Mouse (Mus musculus): ENCODE results near the gene Bik. TPM values are rescaled to one million over a fixed set of nuclear protein-coding genes. Genes with fewer than 3 reads are reported as not detected.
A peak's percentile ranks its signal among the peaks of the same experiment; 100 is the strongest.

Gene Bik
- 2.2 and 4.1 TPM in 2 replicates for polyA plus RNA-seq (2016; fragmentation: Nextera tagmentation; extraction: Ambion mirVana)

DNA sequence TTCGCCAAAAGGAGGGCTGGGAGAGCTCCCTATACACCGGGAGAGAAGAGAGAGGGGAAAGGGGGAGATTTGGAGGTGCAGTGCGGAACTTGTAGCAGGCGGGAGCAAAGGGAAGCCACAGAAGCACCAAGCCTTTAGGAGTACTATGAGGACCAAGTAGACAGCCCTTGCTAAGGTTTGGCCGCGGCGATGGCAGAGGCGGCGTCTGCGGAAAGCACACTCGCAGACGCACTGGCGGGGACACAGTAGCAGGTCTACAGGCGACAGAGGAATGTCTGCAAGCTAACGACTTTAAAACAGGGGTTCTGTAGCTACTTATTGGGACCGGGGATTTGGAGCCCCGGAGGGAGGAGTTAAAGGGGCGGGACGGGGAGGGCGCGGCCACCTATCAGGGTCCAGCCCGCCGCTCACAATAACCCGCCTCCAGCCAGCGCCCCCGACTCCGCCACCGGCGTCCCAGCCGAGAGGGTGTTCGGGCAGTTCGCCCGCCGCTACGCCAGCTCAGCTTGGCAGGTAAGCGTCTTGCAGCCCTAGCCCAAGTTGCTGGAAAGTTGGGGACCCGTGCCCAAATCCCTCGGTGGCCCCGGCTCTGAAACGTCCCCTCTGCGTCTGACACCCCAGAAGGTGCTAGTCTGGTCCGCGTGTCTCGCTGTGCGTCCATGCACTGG lies at the start of gene Bik:
Gene Bik, plus strand, starts transcription at position 439 of the 668 bp plus-strand sequence.
- DNase-seq (ENCODE audit: low spot score) = peak; percentile 72
- peaks cover 56% of the 10 kb centered on the region for H3K4me1 ChIP-seq (replicated peaks)
- peak within 1 kb of the TSS; percentile 70 for H3K4me3 ChIP-seq
- H3K9me3 ChIP-seq = no peaks in the 10 kb centered on the region
- WGBS = under 1% methylated on average over 45 of the region's 45 CpGs
- peak within 1 kb of the TSS; percentile 81 for H3K27ac ChIP-seq
- peaks cover 57% of the 10 kb centered on the region for H3K27me3 ChIP-seq (ENCODE audit: insufficient read depth, poor library complexity, severe bottlenecking)
- no peaks in the 10 kb centered on the region for H3K36me3 ChIP-seq

DNA sequence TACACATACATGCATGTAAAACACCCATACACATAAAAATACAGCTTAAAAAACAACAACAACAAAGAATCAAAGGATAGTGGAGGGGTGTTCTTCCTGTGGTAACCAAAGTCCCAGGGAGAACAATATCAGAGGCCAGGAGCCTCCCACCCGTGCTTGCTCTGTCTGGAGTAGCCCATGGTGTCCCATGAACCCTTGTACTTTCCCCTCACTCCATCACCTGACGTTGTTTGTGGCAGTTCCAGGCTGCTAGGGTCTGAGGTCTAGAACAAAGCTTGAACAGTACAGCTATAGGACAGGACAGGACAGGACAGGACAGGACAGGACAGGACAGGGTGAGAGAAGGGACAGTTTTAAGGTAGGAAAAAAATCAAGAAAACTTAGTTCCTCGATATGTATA lies 48.6 kb upstream of the Bik start:
- WGBS = 75% methylated on average over 3 of the region's 3 CpGs
- H3K27me3 ChIP-seq (ENCODE audit: insufficient read depth, poor library complexity, severe bottlenecking) = no peaks in the 10 kb centered on the region
- DNase-seq (ENCODE audit: low spot score) = no peak
- peaks cover 31% of the 10 kb centered on the region for H3K4me1 ChIP-seq (replicated peaks)
- H3K9me3 ChIP-seq = no peaks in the 10 kb centered on the region
- no peaks in the 10 kb centered on the region for H3K36me3 ChIP-seq
- no peak overlapping the region for H3K27ac ChIP-seq
- no peak overlapping the region for H3K4me3 ChIP-seq

DNA sequence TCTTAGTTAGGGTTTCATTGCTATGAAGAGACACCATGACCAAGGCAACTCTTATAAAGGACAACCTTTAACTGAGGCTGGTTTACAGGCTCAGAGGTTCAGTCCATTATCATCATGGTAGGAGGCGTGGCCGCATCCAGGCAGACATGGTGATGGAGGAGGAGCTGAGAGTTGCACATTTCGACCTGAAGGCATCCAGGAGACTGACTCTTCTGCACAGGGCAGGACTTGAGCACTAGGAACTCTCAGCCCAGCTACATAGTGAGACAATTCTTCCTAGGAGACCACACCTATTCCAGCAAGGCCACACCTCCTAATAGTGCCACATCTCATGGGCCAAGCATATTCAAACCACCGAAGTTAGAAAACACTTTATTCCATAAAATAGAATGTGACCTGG lies 46.8 kb upstream of the Bik start:
- peaks cover 11% of the 10 kb centered on the region for H3K36me3 ChIP-seq
- H3K9me3 ChIP-seq = no peaks in the 10 kb centered on the region
- H3K4me1 ChIP-seq (replicated peaks) = peaks cover 18% of the 10 kb centered on the region
- H3K27me3 ChIP-seq (ENCODE audit: insufficient read depth, poor library complexity, severe bottlenecking) = no peaks in the 10 kb centered on the region
- no peak overlapping the region for H3K27ac ChIP-seq
- DNase-seq (ENCODE audit: low spot score) = no peak
- no peak overlapping the region for H3K4me3 ChIP-seq
- 89% methylated on average over 4 of the region's 4 CpGs for WGBS

DNA sequence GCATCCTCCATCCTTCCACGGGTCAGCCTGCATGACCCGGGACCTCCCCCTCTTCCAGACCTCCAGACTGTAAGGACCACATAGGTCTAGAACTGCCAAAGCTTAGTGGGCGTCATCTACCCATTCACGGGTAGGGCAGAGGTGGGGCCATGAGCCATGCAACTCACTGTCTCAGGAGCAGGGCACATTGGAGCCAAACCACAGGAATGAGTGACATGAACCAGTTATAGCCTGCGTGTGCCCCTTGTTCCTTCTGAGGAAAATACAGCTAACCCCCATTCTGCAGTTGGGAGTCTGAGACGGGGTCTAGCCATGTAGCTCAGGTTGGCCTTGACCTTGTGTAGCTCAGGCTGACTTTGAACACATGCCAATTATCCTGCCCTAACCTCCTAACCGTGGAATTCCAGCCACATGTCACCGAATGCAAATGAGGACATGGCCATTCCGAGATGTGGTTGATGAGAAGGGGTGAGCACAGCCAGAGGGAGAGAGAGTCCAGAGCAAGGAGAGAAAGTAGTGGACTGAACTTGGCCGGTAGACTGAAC lies 45.4 kb upstream of the Bik start:
- no peak overlapping the region for H3K4me3 ChIP-seq
- H3K27ac ChIP-seq = no peak overlapping the region
- WGBS = 69% methylated on average over 10 of the region's 10 CpGs
- H3K36me3 ChIP-seq = peaks cover 25% of the 10 kb centered on the region
- no peaks in the 10 kb centered on the region for H3K27me3 ChIP-seq (ENCODE audit: insufficient read depth, poor library complexity, severe bottlenecking)
- no peaks in the 10 kb centered on the region for H3K9me3 ChIP-seq
- DNase-seq (ENCODE audit: low spot score) = no peak
- H3K4me1 ChIP-seq (replicated peaks) = peaks cover 18% of the 10 kb centered on the region

DNA sequence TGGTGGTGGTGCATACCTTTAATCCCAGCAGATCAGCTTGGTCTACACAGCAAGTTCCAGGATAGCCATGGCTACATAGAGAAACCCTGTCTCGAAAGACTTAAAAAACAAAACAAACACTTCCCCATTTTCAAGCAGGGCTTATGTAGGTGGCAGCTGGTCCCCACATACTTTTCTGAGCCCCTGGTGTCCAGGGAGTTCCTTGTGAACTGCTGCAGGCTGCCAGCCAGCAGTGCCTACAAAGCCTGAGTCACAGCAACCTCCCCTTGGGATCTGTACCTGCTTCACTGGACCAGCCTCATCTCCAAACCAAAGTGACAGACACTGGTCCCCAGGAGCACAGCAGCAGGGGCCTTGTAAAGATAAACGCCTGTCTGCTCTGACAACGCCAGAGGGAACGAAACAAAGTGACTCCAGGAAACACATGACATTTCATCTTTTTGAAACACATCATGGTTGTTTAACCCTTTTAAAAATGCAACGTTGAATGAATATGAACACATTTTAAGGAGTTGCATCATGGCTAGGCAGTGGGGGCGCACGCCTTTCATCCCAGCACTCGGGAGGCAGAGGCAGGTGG lies 43.9 kb upstream of the Bik start:
- WGBS = 73% methylated on average over 8 of the region's 8 CpGs
- H3K4me3 ChIP-seq = no peak overlapping the region
- peaks cover 40% of the 10 kb centered on the region for H3K36me3 ChIP-seq
- peaks cover 18% of the 10 kb centered on the region for H3K4me1 ChIP-seq (replicated peaks)
- DNase-seq (ENCODE audit: low spot score) = no peak
- H3K27ac ChIP-seq = no peak overlapping the region
- no peaks in the 10 kb centered on the region for H3K9me3 ChIP-seq
- no peaks in the 10 kb centered on the region for H3K27me3 ChIP-seq (ENCODE audit: insufficient read depth, poor library complexity, severe bottlenecking)

DNA sequence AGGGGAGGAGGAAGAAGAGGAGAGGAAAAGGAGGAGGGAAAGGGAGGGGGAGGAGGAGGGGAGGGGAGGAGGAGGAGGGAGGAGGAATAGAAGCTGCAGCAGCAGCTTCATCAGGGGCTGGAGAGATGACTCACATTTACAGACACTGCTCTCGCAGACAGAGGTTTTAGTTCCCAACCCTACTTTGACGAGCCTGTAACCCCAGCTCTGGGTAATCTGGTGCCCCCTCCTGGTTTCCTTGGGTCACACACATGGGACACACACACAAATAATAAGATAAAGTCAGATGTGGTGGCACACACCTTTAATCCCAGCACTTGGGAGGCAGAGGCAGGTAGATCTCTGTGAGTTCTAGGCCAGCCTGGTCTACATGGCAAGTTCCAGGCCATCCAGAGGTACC lies 43.2 kb upstream of the Bik start:
- peak; percentile 14 for DNase-seq (ENCODE audit: low spot score)
- no peaks in the 10 kb centered on the region for H3K27me3 ChIP-seq (ENCODE audit: insufficient read depth, poor library complexity, severe bottlenecking)
- WGBS = 44% methylated on average over 2 of the region's 2 CpGs
- H3K9me3 ChIP-seq = no peaks in the 10 kb centered on the region
- H3K36me3 ChIP-seq = peaks cover 46% of the 10 kb centered on the region
- no peak overlapping the region for H3K4me3 ChIP-seq
- peaks cover 22% of the 10 kb centered on the region for H3K4me1 ChIP-seq (replicated peaks)
- no peak overlapping the region for H3K27ac ChIP-seq

DNA sequence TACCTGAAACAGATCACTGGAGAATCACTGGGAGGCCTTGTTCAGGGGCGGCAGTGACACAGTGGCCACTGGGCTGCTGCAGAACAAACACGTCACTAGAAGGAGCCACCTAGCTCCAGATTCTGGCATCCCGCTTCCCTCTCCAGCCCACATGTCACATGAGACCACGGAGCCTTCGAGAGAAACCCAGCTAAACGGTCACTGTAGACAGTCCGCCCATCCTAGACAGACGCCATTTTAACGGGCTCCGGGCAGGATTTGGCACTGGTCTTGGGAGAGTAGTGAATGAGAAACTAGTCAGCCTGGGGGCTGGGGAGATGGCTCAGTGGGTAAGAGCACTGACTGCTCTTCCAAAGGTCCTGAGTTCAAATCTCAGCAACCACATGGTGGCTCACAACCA lies 42.4 kb upstream of the Bik start:
- Histone ChIP-seq H3K27ac (no peak overlapping the region), H3K9me3 (no peaks in the 10 kb centered on the region), H3K36me3 (peaks cover 52% of the 10 kb centered on the region), H3K4me3 (no peak overlapping the region), H3K27me3 (ENCODE audit: insufficient read depth, poor library complexity, severe bottlenecking) (no peaks in the 10 kb centered on the region), H3K4me1 (replicated peaks) (peaks cover 15% of the 10 kb centered on the region; the same call in 1 of the 2 replicates)
- DNase-seq (ENCODE audit: low spot score) = no peak
- 90% methylated on average over 10 of the region's 10 CpGs for WGBS

DNA sequence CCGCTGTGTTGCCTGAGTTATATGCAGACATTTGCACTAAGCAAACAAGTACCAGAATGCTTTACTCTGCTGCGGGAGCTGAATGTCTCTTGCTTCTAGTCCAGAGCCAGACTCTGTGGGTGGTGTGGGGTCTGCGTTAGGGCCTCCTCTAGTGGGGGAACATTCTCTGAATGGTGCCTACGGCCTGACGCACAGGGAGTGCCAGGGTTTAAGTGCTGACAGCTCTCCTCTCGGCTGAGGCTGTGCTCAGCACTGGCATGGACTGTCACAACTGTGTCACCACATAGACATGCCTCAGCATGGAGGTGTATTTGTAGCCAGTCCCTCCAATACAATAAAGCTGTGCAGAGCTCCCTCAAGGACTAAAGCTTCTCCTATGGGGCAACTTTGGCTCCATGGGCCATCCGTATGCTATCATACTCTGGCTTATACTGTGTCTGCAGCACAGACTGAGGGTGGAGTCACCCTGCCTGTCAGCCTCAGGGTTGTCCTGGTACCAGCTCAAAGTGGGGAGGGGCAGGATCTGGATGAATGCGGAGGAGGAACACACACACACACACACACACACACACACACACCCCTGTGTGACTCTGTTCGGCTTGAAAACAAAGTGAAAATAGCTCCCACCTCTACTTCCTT lies 39.1 kb upstream of the Bik start:
- DNase-seq (ENCODE audit: low spot score) = no peak
- H3K9me3 ChIP-seq = no peaks in the 10 kb centered on the region
- no peaks in the 10 kb centered on the region for H3K27me3 ChIP-seq (ENCODE audit: insufficient read depth, poor library complexity, severe bottlenecking)
- H3K27ac ChIP-seq = no peak overlapping the region
- 0 out of 2 replicates have a peak, but pooled peaks cover 4% of the 10 kb centered on the region for H3K4me1 ChIP-seq (replicated peaks)
- no peak overlapping the region for H3K4me3 ChIP-seq
- H3K36me3 ChIP-seq = peaks cover 82% of the 10 kb centered on the region
- WGBS = 74% methylated on average over 9 of the region's 9 CpGs

DNA sequence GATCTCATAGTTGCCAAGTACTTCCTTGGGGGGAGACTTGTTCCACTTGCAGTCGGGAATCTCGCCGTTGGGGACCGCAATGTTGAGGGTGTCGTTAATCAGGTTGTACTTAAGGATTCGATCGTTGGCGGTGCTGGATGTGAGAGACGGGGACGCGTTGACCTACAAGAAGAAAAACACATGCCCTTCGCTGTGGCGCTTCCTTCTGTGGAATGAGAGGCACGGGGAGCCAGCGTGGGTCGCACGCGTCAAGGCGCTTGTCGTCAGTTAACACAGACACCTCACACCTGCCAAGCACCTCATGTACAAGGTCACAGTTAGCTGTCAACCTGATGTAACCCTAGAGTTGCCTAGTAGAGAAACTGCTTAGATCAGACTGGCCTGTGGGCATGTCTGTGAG lies 37.2 kb upstream of the Bik start:
- H3K9me3 ChIP-seq = no peaks in the 10 kb centered on the region
- peaks cover 89% of the 10 kb centered on the region for H3K36me3 ChIP-seq
- H3K4me1 ChIP-seq (replicated peaks) = 0 out of 2 replicates have a peak, but pooled peaks cover 4% of the 10 kb centered on the region
- no peak for DNase-seq (ENCODE audit: low spot score)
- H3K27ac ChIP-seq = no peak overlapping the region
- no peak overlapping the region for H3K4me3 ChIP-seq
- 96% methylated on average over 20 of the region's 20 CpGs for WGBS
- no peaks in the 10 kb centered on the region for H3K27me3 ChIP-seq (ENCODE audit: insufficient read depth, poor library complexity, severe bottlenecking)

DNA sequence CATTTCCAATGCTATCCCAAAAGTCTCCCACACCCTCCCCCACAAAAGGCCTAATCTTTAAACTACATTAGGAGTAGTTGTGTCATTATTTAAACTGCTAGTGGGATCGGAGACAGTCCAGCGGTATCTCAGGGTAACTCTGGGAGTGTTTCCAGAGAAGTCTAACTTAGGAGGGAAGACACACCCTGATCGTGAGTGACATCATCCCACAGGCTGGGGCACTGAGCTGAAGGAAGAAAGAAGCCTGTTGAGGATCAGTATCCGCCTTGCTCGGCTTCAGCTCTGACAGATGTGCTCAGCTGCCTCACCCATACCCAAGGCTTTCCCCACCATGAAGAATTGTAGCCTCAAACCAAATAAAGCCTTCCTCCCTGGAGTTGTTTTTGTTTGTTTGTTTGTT lies 34.8 kb upstream of the Bik start:
- DNase-seq (ENCODE audit: low spot score) = no peak
- no peaks in the 10 kb centered on the region for H3K9me3 ChIP-seq
- H3K27me3 ChIP-seq (ENCODE audit: insufficient read depth, poor library complexity, severe bottlenecking) = no peaks in the 10 kb centered on the region
- peaks cover 4% of the 10 kb centered on the region; the same call in 1 of the 2 replicates for H3K4me1 ChIP-seq (replicated peaks)
- WGBS = 90% methylated on average over 5 of the region's 5 CpGs
- H3K4me3 ChIP-seq = no peak overlapping the region
- H3K36me3 ChIP-seq = peaks cover 93% of the 10 kb centered on the region
- no peak overlapping the region for H3K27ac ChIP-seq

DNA sequence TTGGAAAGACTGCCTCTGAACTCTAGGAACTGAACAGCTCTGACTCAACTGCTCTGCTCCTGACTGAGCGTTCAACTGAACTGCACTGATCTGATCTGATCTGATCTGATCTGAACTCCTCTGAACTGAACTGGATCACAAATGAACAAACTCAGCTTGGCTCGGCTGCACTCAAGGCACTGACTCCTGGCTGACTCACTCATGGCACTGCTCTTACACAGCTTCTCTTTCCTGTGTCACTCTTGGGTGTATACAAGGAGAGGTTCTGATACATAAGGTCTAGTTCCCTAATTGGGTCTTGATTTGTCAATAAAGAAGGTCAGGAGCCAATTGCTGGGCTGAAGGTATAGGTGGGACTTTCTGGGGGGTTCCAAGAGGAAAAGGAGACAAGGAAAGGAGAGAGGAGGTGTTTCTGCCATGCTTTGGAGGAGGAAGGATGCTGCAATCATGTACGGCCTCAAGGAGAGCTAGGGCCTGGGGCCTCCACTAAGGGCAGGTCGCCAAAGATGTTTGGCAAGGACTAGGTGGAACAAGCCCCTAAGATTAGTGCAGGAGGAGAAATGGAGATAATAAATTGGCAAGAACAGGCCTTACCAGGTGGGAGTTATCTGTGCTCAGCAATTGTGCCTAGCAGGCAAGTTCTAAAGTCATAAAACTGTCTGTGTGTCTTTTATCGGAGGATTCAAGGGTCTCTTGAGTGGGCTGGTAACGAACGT lies 32.6 kb upstream of the Bik start:
- Histone ChIP-seq H3K4me1 (replicated peaks) (no peaks in the 10 kb centered on the region; the same call in 1 of the 2 replicates), H3K36me3 (peaks cover 97% of the 10 kb centered on the region), H3K27me3 (ENCODE audit: insufficient read depth, poor library complexity, severe bottlenecking) (no peaks in the 10 kb centered on the region), H3K9me3 (no peaks in the 10 kb centered on the region), H3K4me3 (no peak overlapping the region), H3K27ac (no peak overlapping the region)
- DNase-seq (ENCODE audit: low spot score) = no peak
- WGBS = 90% methylated on average over 7 of the region's 7 CpGs

DNA sequence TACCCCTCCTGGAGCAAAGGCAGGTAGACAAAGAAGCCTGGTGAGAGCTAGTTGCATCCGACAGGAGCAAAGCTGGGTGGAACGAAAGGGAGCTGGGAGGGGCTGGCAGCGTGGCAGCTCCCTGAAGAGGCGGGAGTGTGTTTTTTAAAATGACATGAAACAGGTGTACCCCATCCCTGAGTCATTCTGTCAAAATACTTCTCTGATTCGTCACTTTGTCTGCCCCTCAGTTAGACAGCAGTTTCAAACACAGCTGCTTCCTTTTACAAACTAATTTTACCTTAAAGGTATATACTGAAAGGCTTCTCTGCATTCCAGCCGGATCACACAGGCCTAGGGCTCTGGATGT lies 32.1 kb upstream of the Bik start:
- no peak for DNase-seq (ENCODE audit: low spot score)
- H3K4me1 ChIP-seq (replicated peaks) = no peaks in the 10 kb centered on the region; the same call in 1 of the 2 replicates
- no peaks in the 10 kb centered on the region for H3K9me3 ChIP-seq
- WGBS = 85% methylated on average over 6 of the region's 6 CpGs
- no peaks in the 10 kb centered on the region for H3K27me3 ChIP-seq (ENCODE audit: insufficient read depth, poor library complexity, severe bottlenecking)
- H3K36me3 ChIP-seq = peaks cover 97% of the 10 kb centered on the region
- H3K4me3 ChIP-seq = no peak overlapping the region
- H3K27ac ChIP-seq = no peak overlapping the region

Data from hindbrain, embryonic 10.5 days (tissue).